Mouse (Mus musculus) kidney, embryonic 14.5 days (tissue): ENCODE data around the gene Rps6ka1. TPM values are rescaled to one million over a fixed set of nuclear protein-coding genes. Genes with fewer than 3 reads are reported as not detected.
A peak's percentile ranks its signal among the peaks of the same experiment; 100 is the strongest.

Experiments
- ATAC-seq: fragments of 200-750 bp; cut with Nextera tagmentation; 2 replicates; pipeline ENCODE4 v1.8.0; 2017; ENCODE audit warnings: moderate number of reproducible peaks, mild to moderate bottlenecking, moderate TSS enrichment, moderate library complexity; ENCODE audit not compliant: low FRiP score, low TSS enrichment
- H3K27ac ChIP-seq: fragments of 300-500 bp; sonication (generic); 2 replicates; pipeline ENCODE4 v1.5.1; 2014; ENCODE audit warnings: low read depth, mild to moderate bottlenecking, low read length, moderate library complexity, mixed read lengths
- H3K27me3 ChIP-seq: fragments of 300-500 bp; sonication (generic); 2 replicates; pipeline ENCODE4 v1.6.1; 2014; ENCODE audit warnings: mild to moderate bottlenecking, low read length; ENCODE audit not compliant: control insufficient read depth, insufficient read depth
- H3K36me3 ChIP-seq: fragments of 300-500 bp; sonication (generic); 2 replicates; pipeline ENCODE4 v1.6.1; 2014; ENCODE audit warnings: low read length, mixed read lengths; ENCODE audit not compliant: control insufficient read depth, insufficient read depth
- H3K4me1 ChIP-seq: fragments of 300-500 bp; sonication (generic); 2 replicates; pipeline ENCODE4 v1.6.1; 2014; ENCODE audit warnings: low read length, mixed read lengths; ENCODE audit not compliant: control insufficient read depth, insufficient read depth
- H3K4me2 ChIP-seq: fragments of 300-500 bp; sonication (generic); replicated peaks from 2 replicates; pipeline ENCODE4 v1.6.1; 2014; ENCODE audit warnings: low read depth, mild to moderate bottlenecking, low read length
- H3K4me3 ChIP-seq: fragments of 300-500 bp; sonication (generic); 2 replicates; pipeline ENCODE4 v1.5.1; 2014; ENCODE audit warnings: mild to moderate bottlenecking, low read length
- H3K9ac ChIP-seq: fragments of 300-500 bp; sonication (generic); 2 replicates; pipeline ENCODE4 v1.6.1; 2014; ENCODE audit warnings: low read depth, mild to moderate bottlenecking, low read length, moderate library complexity
- H3K9me3 ChIP-seq: fragments of 300-500 bp; sonication (generic); 2 replicates; pipeline ENCODE4 v1.6.1; 2016; ENCODE audit warnings: low read length; ENCODE audit not compliant: control insufficient read depth
- WGBS: fragments of 180-500 bp; shearing (Covaris S2); extraction: QIAGEN DNeasy Blood & Tissue Kit; methylation state at CpG from one replicate; pipeline ENCODE4 v1.1.7; 2014; 5-methylcytosine and 5-hydroxymethylcytosine counted together
- polyA plus RNA-seq: library from polyadenylated mRNA; unstranded; fragments of >200 nt; fragmentation: Nextera tagmentation; extraction: Ambion mirVana; gene quantifications from 2 replicates; pipeline ENCODE4 v1.2.1, GENCODE M21; 2014

Rps6ka1 gene
- polyA plus RNA-seq, 1 experiment from 2014 or later, result 49.8 TPM

GRCm38 (mm10) chr4:133825731-133826130 is 61.9 kb downstream of the Rps6ka1 start:
- no peak overlapping the region for H3K9ac ChIP-seq
- H3K27ac ChIP-seq, result no peak overlapping the region
- no peak for ATAC-seq
- no peaks in the 10 kb centered on the region for H3K36me3 ChIP-seq
- H3K4me1 ChIP-seq, result 0 out of 2 replicates have a peak, but pooled peaks cover 6% of the 10 kb centered on the region
- no peak overlapping the region for H3K4me3 ChIP-seq
- no peaks in the 10 kb centered on the region for H3K27me3 ChIP-seq
- no peak overlapping the region for H3K4me2 ChIP-seq
- H3K9me3 ChIP-seq, result no peaks in the 10 kb centered on the region
- 42% methylated on average over 3 of the region's 3 CpGs for WGBS

GRCm38 (mm10) chr4:133820806-133821560 is 66.6 kb downstream of the Rps6ka1 start:
- no peak overlapping the region for H3K4me2 ChIP-seq
- H3K27ac ChIP-seq, result no peak overlapping the region
- H3K27me3 ChIP-seq, result no peaks in the 10 kb centered on the region
- peaks cover 8% of the 10 kb centered on the region; the same call in 1 of the 2 replicates for H3K4me1 ChIP-seq
- ATAC-seq, result no peak
- WGBS, result 46% methylated on average over 9 of the region's 9 CpGs
- no peak overlapping the region for H3K4me3 ChIP-seq
- no peak overlapping the region for H3K9ac ChIP-seq
- H3K9me3 ChIP-seq, result no peaks in the 10 kb centered on the region
- no peaks in the 10 kb centered on the region for H3K36me3 ChIP-seq

- Histone ChIP-seq H3K36me3 (no peaks in the 10 kb centered on the region), H3K27ac (no peak overlapping the region), H3K27me3 (no peaks in the 10 kb centered on the region), H3K9me3 (no peaks in the 10 kb centered on the region), H3K4me1 (peaks cover 16% of the 10 kb centered on the region; the same call in 1 of the 2 replicates), H3K9ac (no peak overlapping the region), H3K4me3 (no peak overlapping the region), H3K4me2 (no peak overlapping the region)
- 45% methylated on average over 4 of the region's 4 CpGs for WGBS
- no peak for ATAC-seq
Observed at GRCm38 (mm10) chr4:133820166-133820565, 67.4 kb downstream of the Rps6ka1 start.

DNA sequence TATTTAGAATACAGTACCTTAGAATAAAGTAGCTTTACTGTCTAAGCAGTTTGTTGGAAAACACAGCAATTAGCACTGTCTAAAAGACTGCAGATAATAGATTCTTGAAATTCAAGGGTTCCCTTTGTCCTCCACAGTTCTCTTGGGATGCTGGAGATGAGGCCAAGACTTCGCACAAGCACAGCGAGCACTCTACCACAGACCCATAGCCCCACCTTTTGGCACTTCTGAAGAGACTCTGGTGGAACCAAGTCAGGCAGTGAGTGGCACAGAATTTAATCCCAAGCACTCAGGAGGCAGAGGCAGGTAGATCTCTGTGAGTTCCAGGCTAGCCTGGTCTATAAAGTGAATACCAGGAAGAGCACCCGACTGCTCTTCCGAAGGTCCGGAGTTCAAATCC is 70.2 kb downstream of the Rps6ka1 start:
- no peak overlapping the region for H3K9ac ChIP-seq
- H3K4me2 ChIP-seq, result no peak overlapping the region
- 91% methylated on average over 5 of the region's 5 CpGs for WGBS
- H3K4me1 ChIP-seq, result peaks cover 19% of the 10 kb centered on the region; the same call in 1 of the 2 replicates
- H3K27ac ChIP-seq, result no peak overlapping the region
- no peaks in the 10 kb centered on the region for H3K27me3 ChIP-seq
- H3K4me3 ChIP-seq, result no peak overlapping the region
- H3K9me3 ChIP-seq, result no peaks in the 10 kb centered on the region
- H3K36me3 ChIP-seq, result no peaks in the 10 kb centered on the region
- ATAC-seq, result no peak

DNA sequence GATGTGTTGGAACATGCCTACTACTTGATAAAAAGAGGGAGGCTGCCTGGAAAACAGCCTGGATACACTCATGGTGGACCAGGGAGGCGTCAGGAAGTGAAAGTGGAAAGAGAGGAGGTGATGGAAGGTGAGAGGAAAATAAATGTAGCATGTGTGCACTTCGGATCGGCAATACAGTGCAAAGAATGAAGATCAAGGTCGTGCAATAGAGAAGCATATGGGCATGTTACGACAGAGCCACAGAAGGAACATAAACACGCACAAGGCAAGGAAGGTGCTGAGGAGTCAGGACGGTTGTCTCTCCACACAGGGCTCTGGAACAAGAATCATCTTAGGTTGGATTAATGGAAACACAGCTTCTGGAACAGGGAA is 71.1 kb downstream of the Rps6ka1 start:
- Histone ChIP-seq H3K4me2 (peak overlapping the region; percentile 57), H3K9me3 (no peaks in the 10 kb centered on the region), H3K9ac (peak overlapping the region; percentile 29; the same call in 1 of the 2 replicates), H3K27ac (peak overlapping the region; percentile 100; the same call in 1 of the 2 replicates), H3K36me3 (no peaks in the 10 kb centered on the region), H3K4me3 (peak overlapping the region; percentile 19; the same call in 1 of the 2 replicates), H3K27me3 (no peaks in the 10 kb centered on the region), H3K4me1 (peaks cover 19% of the 10 kb centered on the region; the same call in 1 of the 2 replicates)
- no peak for ATAC-seq
- 20% methylated on average over 7 of the region's 7 CpGs for WGBS

- Histone ChIP-seq H3K9ac (peak overlapping the region; percentile 90; the same call in 1 of the 2 replicates), H3K4me2 (peak overlapping the region; percentile 57), H3K4me1 (peaks cover 19% of the 10 kb centered on the region; the same call in 1 of the 2 replicates), H3K36me3 (no peaks in the 10 kb centered on the region), H3K4me3 (peak overlapping the region; percentile 19; the same call in 1 of the 2 replicates), H3K9me3 (no peaks in the 10 kb centered on the region), H3K27me3 (no peaks in the 10 kb centered on the region), H3K27ac (peak overlapping the region; percentile 100; the same call in 1 of the 2 replicates)
- 10% methylated on average over 16 of the region's 16 CpGs for WGBS
- no peak for ATAC-seq
Observed at GRCm38 (mm10) chr4:133815635-133816503, 71.7 kb downstream of the Rps6ka1 start.

DNA sequence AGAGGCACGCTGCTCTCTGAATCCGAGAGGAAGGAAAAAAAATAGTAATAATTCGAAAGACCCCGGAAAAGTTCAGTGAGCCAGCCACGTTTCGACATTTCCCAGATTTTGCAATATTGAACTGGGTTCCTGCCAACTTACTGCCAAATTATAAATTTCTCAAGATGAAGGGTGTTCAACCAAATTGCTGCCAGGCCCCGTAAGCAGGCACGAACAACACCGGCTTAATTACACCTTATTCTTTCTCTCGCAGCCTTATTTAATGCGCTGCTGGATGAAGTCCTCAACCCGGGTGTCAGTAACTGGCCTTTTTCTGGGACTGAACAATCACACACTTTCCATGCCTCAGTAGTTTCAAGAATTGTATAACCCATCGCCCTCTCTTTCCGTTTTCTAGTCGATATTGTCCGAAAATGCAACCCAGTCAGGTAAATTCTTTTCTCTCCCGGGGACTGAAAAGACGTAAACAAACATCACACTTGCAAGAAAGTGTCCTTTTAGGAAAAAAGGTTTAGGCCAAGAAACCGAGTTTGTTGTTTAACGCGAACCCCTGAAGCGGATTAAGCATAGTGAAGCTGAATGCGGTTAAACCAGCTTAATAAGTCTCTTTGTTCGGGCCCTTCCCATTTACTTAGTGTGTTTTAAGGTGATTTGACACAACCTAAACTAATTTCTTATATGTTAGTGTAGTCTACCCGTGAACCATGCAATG is 72.6 kb downstream of the Rps6ka1 start:
- Histone ChIP-seq H3K4me2 (peak overlapping the region; percentile 57), H3K4me3 (peak overlapping the region; percentile 64), H3K27me3 (no peaks in the 10 kb centered on the region), H3K9ac (peak overlapping the region; percentile 90), H3K27ac (peak overlapping the region; percentile 100), H3K36me3 (no peaks in the 10 kb centered on the region), H3K9me3 (no peaks in the 10 kb centered on the region), H3K4me1 (peaks cover 19% of the 10 kb centered on the region; the same call in 1 of the 2 replicates)
- WGBS, result 9% methylated on average over 25 of the region's 25 CpGs
- ATAC-seq, result no peak

DNA sequence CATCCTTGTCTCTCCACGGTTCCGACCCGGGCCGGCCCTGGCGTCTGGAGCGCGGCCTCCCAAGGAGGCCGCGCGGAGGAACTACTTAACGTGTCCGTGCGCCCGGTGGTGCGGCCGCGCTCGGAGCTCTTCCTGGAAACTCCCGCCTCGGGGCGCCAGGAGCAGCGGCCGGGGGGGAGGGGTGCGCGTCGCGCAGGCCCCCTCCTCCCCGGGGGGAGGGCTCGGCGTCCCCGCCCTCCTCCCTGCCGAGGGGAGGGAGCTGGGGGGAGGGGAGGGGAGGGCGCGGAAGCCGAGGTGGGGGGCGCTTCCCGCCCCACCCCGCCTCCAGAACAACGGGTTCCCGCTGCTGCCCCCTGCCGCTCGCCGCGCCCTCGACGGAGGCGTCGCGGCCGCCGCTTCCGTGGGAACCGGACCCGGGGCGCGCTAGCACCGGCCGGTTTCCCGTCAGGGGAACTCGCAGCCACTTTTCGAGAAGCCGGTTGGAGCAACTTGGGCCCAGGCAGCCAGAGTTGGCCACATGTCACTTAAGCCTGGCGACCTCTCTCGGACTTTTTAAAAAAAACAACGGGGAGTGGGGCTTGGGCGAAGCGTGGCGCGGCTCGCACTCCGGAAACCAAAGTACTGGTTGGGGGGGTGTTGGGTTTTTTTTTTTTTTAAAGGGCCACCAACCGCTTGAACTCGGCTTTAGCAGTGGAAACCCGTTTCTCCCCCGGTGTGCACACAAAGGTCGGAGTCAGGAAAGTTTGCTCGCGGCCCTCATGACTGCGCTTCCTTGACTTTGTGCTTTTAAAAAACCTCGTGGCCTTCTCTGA is 73.4 kb downstream of the Rps6ka1 start:
- Histone ChIP-seq H3K9me3 (no peaks in the 10 kb centered on the region), H3K4me1 (peaks cover 19% of the 10 kb centered on the region; the same call in 1 of the 2 replicates), H3K4me3 (peak overlapping the region; percentile 64), H3K27me3 (no peaks in the 10 kb centered on the region), H3K4me2 (peak overlapping the region; percentile 57), H3K36me3 (no peaks in the 10 kb centered on the region), H3K27ac (peak overlapping the region; percentile 100), H3K9ac (peak overlapping the region; percentile 90)
- WGBS, result under 1% methylated on average over 62 of the region's 80 CpGs
- ATAC-seq, result peak; percentile 72
